Mouse (Mus musculus) heart, adult 10 weeks (tissue): ENCODE data around the gene Eef2. TPM values are rescaled to one million over a fixed set of nuclear protein-coding genes. Genes with fewer than 3 reads are reported as not detected.

Experiments used
- polyA plus RNA-seq: library from polyadenylated mRNA; stranded (reverse); fragments of 350-450 nt; fragmentation: Illumina TruSeq; extraction: RNeasy Lipid Tissue Mini Kit (QIAGEN cat#74804); gene quantifications from one replicate; pipeline ENCODE4 v1.2.3, GENCODE M21; 2014; ENCODE audit warnings: low read depth, low replicate concordance

Eef2 gene
- 1,037 TPM for polyA plus RNA-seq

DNA sequence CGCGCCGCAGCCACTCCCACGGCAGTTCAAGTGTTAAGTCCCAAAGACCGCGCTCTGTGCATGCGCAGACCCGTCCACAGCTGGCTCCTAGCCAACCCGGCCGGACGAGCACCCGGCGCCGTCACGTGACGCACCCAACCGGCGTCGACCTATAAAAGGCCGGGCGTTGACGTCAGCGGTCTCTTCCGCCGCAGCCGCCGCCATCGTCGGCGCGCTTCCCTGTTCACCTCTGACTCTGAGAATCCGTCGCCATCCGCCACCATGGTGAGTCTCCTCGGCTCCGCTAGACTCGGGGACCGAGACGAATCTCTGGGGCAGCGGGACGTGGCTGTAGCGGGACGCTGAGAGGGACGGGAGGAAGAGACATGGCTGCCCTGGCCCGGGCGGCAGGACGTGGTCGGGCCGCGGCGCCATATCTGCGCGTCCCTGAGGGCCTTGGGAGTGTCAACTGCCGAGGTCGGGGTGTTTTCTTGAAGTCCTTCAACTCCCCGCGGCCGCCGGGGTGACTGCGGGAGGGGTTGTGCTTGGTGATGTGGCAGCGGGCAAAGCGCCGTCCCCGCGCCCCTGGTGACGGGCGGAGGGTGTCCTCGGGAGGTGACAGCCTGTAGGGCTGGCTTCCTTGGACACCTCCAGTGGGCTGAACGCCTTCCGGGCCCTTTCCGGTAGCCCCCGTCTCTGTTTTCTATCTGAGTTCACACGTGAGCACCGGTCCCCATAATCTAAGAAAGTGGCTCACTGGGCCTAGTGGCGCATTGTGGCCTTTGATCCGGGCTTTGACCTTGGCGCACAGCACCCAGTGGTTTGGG, at the start of gene Eef2:
Gene Eef2 (plus strand): TSS at position 166 of the 806 bp plus-strand sequence.

DNA sequence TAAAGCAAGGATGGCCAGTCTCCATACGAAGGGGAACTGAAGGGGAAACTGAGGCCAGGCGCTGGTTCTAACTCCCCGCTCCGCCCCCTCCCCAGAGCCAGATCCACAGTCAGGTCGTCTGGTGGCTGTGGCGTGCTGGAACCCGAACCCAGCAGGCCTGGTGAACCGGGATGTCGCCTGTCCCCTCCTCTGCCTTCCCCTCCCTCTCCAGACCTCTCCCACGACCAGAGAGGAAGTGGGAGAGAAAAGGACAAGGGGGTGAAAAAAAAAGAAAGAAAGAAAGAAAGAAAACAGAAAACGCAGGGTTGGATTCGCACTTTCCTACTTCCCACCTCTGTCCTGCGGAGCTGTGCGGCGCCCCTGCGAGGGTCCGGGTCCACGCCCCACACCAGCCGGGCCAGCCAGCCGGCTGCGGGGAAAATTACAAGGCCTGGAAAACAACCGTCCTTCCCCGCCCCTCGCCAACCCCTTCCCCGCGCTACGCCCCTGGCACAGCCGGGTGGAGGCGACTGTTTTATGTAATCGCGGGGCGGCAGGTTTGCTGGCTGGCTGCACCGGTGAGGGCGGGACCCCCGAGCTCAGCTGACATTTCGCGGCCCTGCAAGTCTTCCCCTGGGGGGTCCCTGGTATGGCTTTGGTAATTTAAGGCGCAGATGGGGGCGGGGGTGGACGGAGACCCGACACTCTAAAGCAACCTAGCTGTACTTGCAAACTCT, 41.3 kb upstream of the Eef2 start, which contains the start of gene Zbtb7a:
Gene Zbtb7a (plus strand): TSS at position 255 of the 716 bp plus-strand sequence.

GRCm38 (mm10) chr10:81167200-81168086, 9.0 kb upstream of the Eef2 start, which contains the start of gene Pias4:
TSS of gene Pias4 (minus strand) at chr10:81167923.

DNA sequence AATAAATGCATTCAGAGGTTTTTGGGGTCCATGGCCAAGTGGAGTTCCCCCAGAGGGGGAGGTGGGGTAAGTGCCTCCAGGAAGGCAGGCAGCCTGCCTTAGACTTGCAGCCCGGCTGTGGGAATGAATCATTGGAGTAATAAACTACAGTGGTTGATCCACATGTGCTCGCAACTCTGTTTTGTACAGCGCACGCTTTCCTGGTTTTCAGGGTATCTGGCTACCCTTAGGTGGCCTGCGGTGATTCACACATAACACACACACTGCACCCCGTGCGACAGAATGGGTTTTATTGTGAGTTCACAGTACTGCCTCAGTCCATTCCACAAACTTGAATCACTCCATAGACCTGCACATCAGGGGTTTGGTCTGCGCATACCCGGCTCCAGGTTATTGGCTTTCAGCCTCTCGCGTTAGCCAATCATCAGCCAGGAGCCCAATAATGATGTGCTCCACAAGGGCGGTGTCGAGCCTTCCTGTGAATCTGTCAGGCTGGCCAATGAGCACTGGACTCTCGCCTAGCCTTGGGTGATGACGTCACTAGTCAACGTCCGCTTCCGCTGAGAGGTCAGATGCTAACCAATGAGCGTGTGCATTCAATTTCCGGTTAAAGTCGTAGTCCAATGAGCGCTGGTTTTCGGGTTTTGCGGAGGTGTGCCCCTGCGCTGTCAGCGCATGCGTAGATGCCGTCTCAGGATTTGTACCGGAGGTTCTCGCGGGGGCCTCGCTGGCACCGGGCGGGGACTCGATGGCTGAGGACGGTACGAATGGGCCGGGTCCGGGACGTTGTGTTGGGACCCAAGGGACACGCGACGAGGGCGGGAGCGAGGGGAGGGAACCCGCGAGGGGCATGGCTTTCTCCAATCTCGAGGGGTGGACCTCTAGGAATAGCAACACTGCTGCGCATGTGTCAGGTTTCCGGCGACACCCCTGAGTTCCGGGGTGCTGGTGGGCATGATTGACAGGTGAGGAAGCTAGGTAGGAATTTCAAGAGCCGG, 6.2 kb downstream of the Eef2 start, which contains the start of gene Dapk3:
Gene Dapk3 (plus strand): TSS at position 670 of the 998 bp plus-strand sequence.

DNA sequence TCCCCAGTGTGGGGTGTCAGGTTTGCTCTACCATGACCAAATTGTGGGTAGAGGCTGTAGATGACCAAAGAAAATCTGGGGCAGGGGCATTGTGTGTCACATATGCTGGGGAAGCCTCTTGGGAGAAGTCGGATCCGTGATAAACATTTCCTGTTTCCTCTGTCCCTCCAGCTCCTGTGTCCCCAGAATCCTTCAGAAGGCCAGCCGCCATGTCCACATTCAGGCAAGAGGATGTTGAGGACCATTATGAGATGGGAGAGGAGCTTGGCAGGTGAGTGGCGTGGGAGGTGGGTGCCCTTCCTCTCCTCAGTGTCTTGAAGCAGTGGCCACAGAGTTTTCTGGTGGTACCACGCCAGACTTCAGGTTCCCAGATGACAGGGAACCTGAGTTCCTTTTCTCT, 7.4 kb downstream of the Eef2 start, which contains the start of gene 4930442H23Rik:
Gene 4930442H23Rik (minus strand): TSS at position 45 of the 400 bp plus-strand sequence.

GRCm38 (mm10) chr10:81201807-81202758, 25.7 kb downstream of the Eef2 start, which contains the start of gene Nmrk2:
TSS of gene Nmrk2 (minus strand) at chr10:81202051.

DNA sequence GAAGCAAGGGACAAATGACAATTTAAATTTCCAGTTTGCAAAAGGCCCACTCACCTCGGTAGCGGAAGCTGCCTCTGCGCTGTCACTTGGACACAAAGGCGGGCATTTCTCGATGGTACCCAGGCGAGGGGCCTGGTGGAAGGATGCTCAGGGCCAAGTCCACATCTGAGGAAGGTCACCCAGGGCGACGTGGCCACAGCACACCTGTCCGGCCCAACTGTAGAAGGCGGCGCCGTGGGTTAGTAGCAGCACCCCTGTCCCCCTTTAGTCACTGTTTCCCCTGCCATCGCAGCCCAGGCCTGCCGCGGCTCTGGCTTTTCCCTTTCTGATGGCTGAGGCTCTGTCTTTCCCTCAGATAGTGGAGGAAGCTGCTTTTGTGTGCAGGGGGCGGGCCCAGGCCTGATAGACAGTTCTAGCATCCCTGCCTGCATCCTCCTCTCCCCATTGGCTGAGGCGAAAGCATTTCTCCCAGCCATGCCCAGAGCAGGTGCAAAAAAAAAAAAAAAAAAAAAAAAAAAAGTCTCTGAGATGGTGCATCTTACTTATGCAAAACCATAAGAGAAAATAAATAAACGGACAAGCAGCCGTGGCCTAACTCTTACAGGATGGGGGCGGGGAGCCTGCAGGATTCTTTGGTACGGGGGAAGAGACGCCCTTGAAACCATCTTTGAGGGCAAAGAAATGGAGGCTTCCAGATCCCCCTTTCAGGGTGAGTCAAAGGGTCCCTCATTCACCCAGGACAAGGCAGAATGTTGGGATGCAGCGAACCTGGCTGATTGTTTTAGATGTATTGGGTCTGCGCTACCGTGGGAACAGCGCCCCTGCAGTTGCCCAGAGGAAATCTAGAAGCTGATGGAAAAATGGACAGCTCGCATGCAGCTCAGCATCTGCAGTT, 54.3 kb downstream of the Eef2 start, which contains the start of gene Atcay:
Gene Atcay (minus strand): TSS at position 396 of the 895 bp plus-strand sequence.

Other genes starting within 250 kb of the Eef2 start
- gene Gadd45b, start 246.6 kb upstream of the Eef2 start, polyA plus RNA-seq, result 7.3 TPM
- gene Gng7, start 161.7 kb upstream of the Eef2 start, polyA plus RNA-seq, result 0.99 TPM
- not detected for gene Diras1, start 151.0 kb upstream of the Eef2 start, polyA plus RNA-seq
- 13.6 TPM for gene Slc39a3, start 139.2 kb upstream of the Eef2 start, polyA plus RNA-seq
- gene Sgta, start 116.5 kb upstream of the Eef2 start, polyA plus RNA-seq, result 90.2 TPM
- gene Thop1, start 106.6 kb upstream of the Eef2 start, polyA plus RNA-seq, result 12.6 TPM
- gene Creb3l3, start 77.8 kb upstream of the Eef2 start, polyA plus RNA-seq, result 0.26 TPM
- gene Map2k2, start 70.7 kb upstream of the Eef2 start, polyA plus RNA-seq, result 88.4 TPM
- 17.1 TPM for gene Zbtb7a, start 41.4 kb upstream of the Eef2 start, polyA plus RNA-seq
- 17.0 TPM for gene Pias4, start 8.7 kb upstream of the Eef2 start, polyA plus RNA-seq
- gene Dapk3, start 6.4 kb downstream of the Eef2 start, polyA plus RNA-seq, result 33.0 TPM
- gene 4930442H23Rik, start 7.2 kb downstream of the Eef2 start, polyA plus RNA-seq, result not detected
- 4.1 TPM for gene Nmrk2, start 25.4 kb downstream of the Eef2 start, polyA plus RNA-seq
- gene Atcay, start 54.2 kb downstream of the Eef2 start, polyA plus RNA-seq, result not detected
- 3.0 TPM for gene Zfr2, start 56.5 kb downstream of the Eef2 start, polyA plus RNA-seq
- gene Matk, start 76.3 kb downstream of the Eef2 start, polyA plus RNA-seq, result 0.47 TPM
- gene Mrpl54, start 90.3 kb downstream of the Eef2 start, polyA plus RNA-seq, result 123 TPM
- gene Apba3, start 90.3 kb downstream of the Eef2 start, polyA plus RNA-seq, result 90.2 TPM
- gene Tjp3, start 115.0 kb downstream of the Eef2 start, polyA plus RNA-seq, result not detected
- gene Pip5k1c, start 116.3 kb downstream of the Eef2 start, polyA plus RNA-seq, result 26.5 TPM
- gene Cactin, start 144.5 kb downstream of the Eef2 start, polyA plus RNA-seq, result 15.5 TPM
- gene Tbxa2r, start 152.1 kb downstream of the Eef2 start, polyA plus RNA-seq, result 2.3 TPM
- 3.9 TPM for gene Gipc3, start 166.6 kb downstream of the Eef2 start, polyA plus RNA-seq
- 47.1 TPM for gene Hmg20b, start 173.8 kb downstream of the Eef2 start, polyA plus RNA-seq
- 6.7 TPM for gene Mfsd12, start 180.9 kb downstream of the Eef2 start, polyA plus RNA-seq
- gene 4930404N11Rik, start 189.2 kb downstream of the Eef2 start, polyA plus RNA-seq, result not detected
- 21.5 TPM for gene Fzr1, start 201.9 kb downstream of the Eef2 start, polyA plus RNA-seq
- gene Dohh, start 207.8 kb downstream of the Eef2 start, polyA plus RNA-seq, result 54.8 TPM
- gene Gm48551, start 207.8 kb downstream of the Eef2 start, polyA plus RNA-seq, result 2.0 TPM
- not detected for gene Gm48552, start 212.4 kb downstream of the Eef2 start, polyA plus RNA-seq
- 6.5 TPM for gene Smim24, start 216.4 kb downstream of the Eef2 start, polyA plus RNA-seq